Mouse (Mus musculus): ENCODE measurements at regions not wholly inside any gene's neighbourhood (a gene's known extent, or its start where the extent isn't known, plus 50 kb on each side); places are given as distances from the start of the nearest gene placed in this dataset.
"Not testable (repeated sequence)": the region's sequence is repeated elsewhere in the genome, so short reads cannot be mapped to it uniquely, and the experiment has no call there.

DNA sequence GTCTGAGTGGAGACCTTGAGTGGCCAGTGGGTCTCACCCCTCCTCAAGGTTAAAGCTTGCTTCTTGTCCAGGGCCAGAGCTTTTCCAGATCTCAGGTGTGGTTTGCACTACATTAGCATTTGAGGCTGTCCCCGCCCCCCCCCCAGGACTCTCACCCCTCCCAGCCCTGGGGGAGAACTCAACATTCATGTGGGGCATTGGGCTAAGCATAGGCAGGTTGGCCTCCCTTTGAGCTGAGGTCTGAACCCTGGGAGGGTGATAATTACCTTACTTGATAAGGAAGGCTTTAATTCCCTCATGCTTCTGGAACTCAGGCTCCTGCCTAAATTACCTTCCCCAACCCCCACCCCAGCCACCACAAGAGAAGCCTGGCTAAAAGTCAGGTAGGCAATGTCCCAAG is 78.9 kb upstream of the Gm21863 start:
- H3K36me3 ChIP-seq (ENCODE audit: control insufficient read depth, insufficient read depth, low read length, poor library complexity, severe bottlenecking): not testable (repeated sequence)

GRCm38 (mm10) chr12:19876186-19876585 is 78.1 kb upstream of the Gm21863 start:
- H3K9ac ChIP-seq (ENCODE audit: low read depth, poor library complexity, severe bottlenecking): no peak overlapping the region
- no peak overlapping the region for H3K4me3 ChIP-seq (ENCODE audit: low read depth, low read length)
- TF ChIP-seq CTCF (IDR thresholded peaks at IDR 0.05; ENCODE audit: low read depth, low read length) (no peak), EP300 (IDR thresholded peaks at IDR 0.05; ENCODE audit: insufficient read depth, low read depth, low read length) (no peak), POLR2A (IDR thresholded peaks at IDR 0.05; ENCODE audit: insufficient read depth, low read length) (no peak)
- H3K9me3 ChIP-seq (replicated peaks; ENCODE audit: control insufficient read depth, insufficient read depth, low read length, poor library complexity, severe bottlenecking): no peaks in the 10 kb centered on the region
- no peaks in the 10 kb centered on the region for H3K36me3 ChIP-seq (ENCODE audit: control insufficient read depth, insufficient read depth, low read length, poor library complexity, severe bottlenecking)
- peak overlapping the region; percentile 87 for H3K27ac ChIP-seq (ENCODE audit: insufficient read depth, low read length)
- H3K27me3 ChIP-seq (ENCODE audit: control insufficient read depth, insufficient read depth, low read length, poor library complexity, severe bottlenecking): no peaks in the 10 kb centered on the region
- H3K4me1 ChIP-seq (ENCODE audit: control insufficient read depth, insufficient read depth, low read length): no peaks in the 10 kb centered on the region

More for the DNA sequence above, 78.9 kb upstream of the Gm21863 start:
- not testable (repeated sequence) for H3K4me3 ChIP-seq (ENCODE audit: low read depth, low read length); H3K27me3 ChIP-seq (ENCODE audit: control insufficient read depth, insufficient read depth, low read length, poor library complexity, severe bottlenecking); H3K9me3 ChIP-seq (replicated peaks; ENCODE audit: control insufficient read depth, insufficient read depth, low read length, poor library complexity, severe bottlenecking); H3K4me1 ChIP-seq (ENCODE audit: control insufficient read depth, insufficient read depth, low read length); H3K9ac ChIP-seq (ENCODE audit: low read depth, poor library complexity, severe bottlenecking)
- peak overlapping the region; percentile 54; the same call in 1 of the 2 replicates for H3K27ac ChIP-seq (ENCODE audit: insufficient read depth, low read length)

DNA sequence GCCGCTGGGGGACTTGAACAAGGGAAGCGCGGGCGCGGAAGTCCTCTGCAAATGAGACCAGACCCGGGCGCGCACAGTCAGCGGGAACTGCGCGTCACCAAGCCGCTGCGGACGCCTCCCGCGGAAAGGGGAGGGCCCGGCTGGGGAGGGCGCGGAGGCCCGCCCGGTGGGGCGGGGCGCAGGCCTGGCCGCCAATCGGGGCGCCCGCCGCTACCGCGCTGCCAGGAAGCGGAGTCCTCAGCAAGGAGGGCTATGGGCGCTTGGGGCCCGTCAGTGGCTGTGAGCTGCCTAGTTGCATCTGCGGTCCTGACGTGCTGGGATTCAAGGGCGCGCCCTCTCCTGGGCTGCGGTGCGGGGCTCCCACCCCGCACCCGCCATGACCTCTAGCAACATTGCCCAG is 71.9 kb upstream of the Gm21863 start:
- Histone ChIP-seq H3K4me1 (ENCODE audit: control insufficient read depth, insufficient read depth, low read length) (no peaks in the 10 kb centered on the region), H3K4me3 (ENCODE audit: low read depth, low read length) (peak overlapping the region; percentile 92), H3K9ac (ENCODE audit: low read depth, poor library complexity, severe bottlenecking) (peak overlapping the region; percentile 98), H3K27me3 (ENCODE audit: control insufficient read depth, insufficient read depth, low read length, poor library complexity, severe bottlenecking) (no peaks in the 10 kb centered on the region), H3K9me3 (replicated peaks; ENCODE audit: control insufficient read depth, insufficient read depth, low read length, poor library complexity, severe bottlenecking) (no peaks in the 10 kb centered on the region), H3K36me3 (ENCODE audit: control insufficient read depth, insufficient read depth, low read length, poor library complexity, severe bottlenecking) (no peaks in the 10 kb centered on the region), H3K27ac (ENCODE audit: insufficient read depth, low read length) (no peak overlapping the region)
- TF ChIP-seq POLR2A (IDR thresholded peaks at IDR 0.05; ENCODE audit: insufficient read depth, low read length): peak; percentile 71
- no peak for TF ChIP-seq EP300 (IDR thresholded peaks at IDR 0.05; ENCODE audit: insufficient read depth, low read depth, low read length)
- no peak for TF ChIP-seq CTCF (IDR thresholded peaks at IDR 0.05; ENCODE audit: low read depth, low read length)

Measured in ES-Bruce4 (cell line).